Mouse (Mus musculus) embryonic facial prominence, embryonic 13.5 days (tissue): ENCODE measurements at regions not wholly inside any gene's neighbourhood (a gene's known extent, or its start where the extent isn't known, plus 50 kb on each side); places are given as distances from the start of the nearest gene placed in this dataset.

Experiments
- ATAC-seq: fragments of 200-750 bp; cut with Nextera tagmentation; 2 replicates; pipeline ENCODE4 v1.8.0; 2017; ENCODE audit warnings: low read depth; ENCODE audit not compliant: insufficient number of reproducible peaks, insufficient read depth, low FRiP score, low TSS enrichment
- H3K27ac ChIP-seq: fragments of 300-500 bp; sonication (generic); 2 replicates; pipeline ENCODE4 v1.5.1; 2015; ENCODE audit warnings: moderate library complexity, mild to moderate bottlenecking, inconsistent platforms
- H3K27me3 ChIP-seq: fragments of 300-500 bp; sonication (generic); 2 replicates; pipeline ENCODE4 v1.6.1; 2015; ENCODE audit warnings: mild to moderate bottlenecking, inconsistent platforms
- H3K36me3 ChIP-seq: fragments of 300-500 bp; sonication (generic); 2 replicates; pipeline ENCODE4 v1.6.1; 2015; ENCODE audit warnings: mild to moderate bottlenecking, inconsistent platforms
- H3K4me1 ChIP-seq: fragments of 300-500 bp; sonication (generic); 2 replicates; pipeline ENCODE4 v1.6.1; 2015; ENCODE audit warnings: inconsistent platforms
- H3K4me2 ChIP-seq: fragments of 300-500 bp; sonication (generic); 2 replicates; pipeline ENCODE4 v1.6.1; 2015; ENCODE audit warnings: moderate library complexity, mild to moderate bottlenecking, inconsistent platforms
- H3K4me3 ChIP-seq: fragments of 300-500 bp; sonication (generic); 2 replicates; pipeline ENCODE4 v1.5.1; 2015; ENCODE audit warnings: mild to moderate bottlenecking, inconsistent platforms
- H3K9ac ChIP-seq: fragments of 300-500 bp; sonication (generic); 2 replicates; pipeline ENCODE4 v1.6.1; 2015; ENCODE audit warnings: mild to moderate bottlenecking, inconsistent platforms
- H3K9me3 ChIP-seq: fragments of 300-500 bp; sonication (generic); 2 replicates; pipeline ENCODE4 v1.6.1; 2016; ENCODE audit warnings: inconsistent platforms
- WGBS: fragments of 180-500 bp; shearing (Covaris S2); methylation state at CpG from one replicate; pipeline ENCODE4 v1.1.7; 2015; ENCODE audit warnings: mixed read lengths; 5-methylcytosine and 5-hydroxymethylcytosine counted together

DNA sequence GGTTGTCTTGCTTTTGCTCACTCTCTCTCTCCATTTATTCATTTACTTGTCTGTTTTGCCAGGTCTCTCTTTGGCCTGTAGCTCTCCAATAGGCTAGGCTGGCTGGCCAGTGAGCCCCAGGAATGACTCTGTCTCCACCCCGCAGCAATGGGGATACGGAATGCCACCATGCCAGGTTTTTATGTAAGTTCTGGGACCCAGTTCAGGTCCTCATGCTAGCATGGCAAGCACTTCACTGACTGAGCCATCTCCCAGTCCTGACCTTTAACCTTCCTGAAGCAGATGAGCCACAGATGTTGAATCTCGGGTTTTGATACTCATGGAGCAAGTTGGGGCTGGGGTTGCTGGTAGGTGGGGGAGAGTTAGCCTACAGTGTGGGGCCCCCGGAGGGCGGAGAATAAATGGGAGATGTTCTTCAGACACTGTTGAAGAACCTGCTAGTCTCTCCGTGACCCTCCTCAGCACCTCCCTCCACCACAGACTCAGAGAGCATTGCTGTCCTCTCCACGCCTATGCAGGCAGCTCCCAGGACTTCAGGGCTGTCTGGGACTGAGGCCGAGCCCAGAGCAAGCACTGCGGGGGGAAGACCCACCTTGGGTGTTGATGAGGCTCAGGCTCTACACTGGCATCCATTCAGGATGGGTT is 83.9 kb downstream of the Gm11733 start:
- no peaks in the 10 kb centered on the region for H3K9me3 ChIP-seq
- H3K27ac ChIP-seq, result peak overlapping the region; percentile 5; the same call in 1 of the 2 replicates
- peaks cover 23% of the 10 kb centered on the region for H3K4me1 ChIP-seq
- ATAC-seq, result no peak
- no peaks in the 10 kb centered on the region for H3K36me3 ChIP-seq
- no peak overlapping the region for H3K4me2 ChIP-seq
- H3K27me3 ChIP-seq, result no peaks in the 10 kb centered on the region
- WGBS, result 79% methylated on average over 9 of the region's 9 CpGs
- no peak overlapping the region for H3K4me3 ChIP-seq
- H3K9ac ChIP-seq, result no peak overlapping the region

DNA sequence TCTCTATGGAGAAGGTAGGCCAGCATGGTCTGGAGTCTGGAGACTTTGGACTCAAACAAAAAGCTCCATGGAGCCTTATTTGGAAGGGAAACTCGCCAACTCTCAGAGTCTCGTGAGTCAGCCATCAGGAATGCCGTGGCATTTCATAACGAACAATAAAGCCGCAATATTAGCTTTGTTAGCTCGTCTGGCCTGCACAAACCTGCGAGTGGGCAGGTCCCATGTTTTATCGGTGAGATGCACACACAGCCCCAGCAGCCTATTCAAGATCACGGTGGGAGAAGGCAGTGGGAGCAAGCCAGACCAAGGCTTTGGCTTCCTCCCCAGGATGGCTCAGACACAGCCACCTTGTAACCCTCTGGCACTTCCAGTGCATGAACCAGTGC is 84.4 kb downstream of the Gm11733 start:
- Histone ChIP-seq H3K27ac (peak overlapping the region; percentile 5; the same call in 1 of the 2 replicates), H3K4me1 (peaks cover 25% of the 10 kb centered on the region), H3K9ac (no peak overlapping the region), H3K9me3 (no peaks in the 10 kb centered on the region), H3K27me3 (no peaks in the 10 kb centered on the region), H3K4me3 (no peak overlapping the region), H3K4me2 (no peak overlapping the region), H3K36me3 (no peaks in the 10 kb centered on the region)
- ATAC-seq, result no peak
- WGBS, result 62% methylated on average over 9 of the region's 9 CpGs

DNA sequence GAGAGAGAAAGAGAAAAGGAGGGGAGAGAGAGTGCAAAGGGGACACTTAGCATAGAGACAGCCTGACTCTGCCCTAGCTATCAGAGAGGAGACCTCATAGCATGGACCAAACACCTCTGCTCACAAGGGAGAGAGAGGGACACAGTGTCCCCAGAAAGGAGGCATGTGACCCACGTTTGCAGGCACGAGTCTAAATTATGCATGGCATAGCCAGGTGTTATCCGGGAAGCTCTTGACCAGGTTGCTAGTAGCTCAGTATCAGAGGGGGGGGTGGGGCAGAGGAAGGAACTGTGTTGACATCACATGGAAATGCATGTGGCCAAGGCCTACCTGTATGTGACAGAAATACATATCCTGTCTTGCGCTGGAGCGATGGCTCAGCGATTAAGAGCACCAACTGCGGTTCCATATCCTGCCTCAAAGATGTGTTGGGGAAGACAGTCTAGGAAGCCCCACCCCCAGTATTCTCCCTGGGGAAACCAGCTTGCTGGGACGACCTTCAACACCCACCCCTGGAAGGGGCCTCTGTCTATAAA is 84.5 kb upstream of the Tnrc6c start:
- Histone ChIP-seq H3K4me2 (no peak overlapping the region), H3K9me3 (no peaks in the 10 kb centered on the region), H3K9ac (no peak overlapping the region), H3K27ac (no peak overlapping the region), H3K4me3 (no peak overlapping the region), H3K4me1 (peaks cover 30% of the 10 kb centered on the region), H3K36me3 (no peaks in the 10 kb centered on the region), H3K27me3 (no peaks in the 10 kb centered on the region)
- ATAC-seq, result no peak
- 61% methylated on average over 8 of the region's 8 CpGs for WGBS

DNA sequence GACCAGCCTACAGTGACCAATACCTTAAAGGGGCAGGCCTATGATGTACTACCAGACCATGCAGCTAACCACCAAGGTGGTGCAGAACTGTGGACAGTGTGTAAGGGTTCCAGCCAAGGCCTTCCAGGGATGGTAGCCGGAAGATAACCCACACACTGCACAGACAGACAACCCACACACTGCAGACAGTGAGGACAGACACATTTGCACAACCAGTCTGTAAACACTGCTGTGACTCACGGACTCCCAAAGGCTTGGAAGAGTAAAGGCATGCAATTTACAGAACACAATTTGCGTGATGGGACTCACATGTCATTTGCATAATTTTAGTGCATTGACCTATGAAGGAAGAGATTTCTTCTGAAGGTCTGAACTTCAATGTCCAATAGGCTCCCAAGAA is 82.2 kb upstream of the Tnrc6c start:
- Histone ChIP-seq H3K9me3 (no peaks in the 10 kb centered on the region), H3K4me2 (no peak overlapping the region), H3K27ac (no peak overlapping the region), H3K36me3 (no peaks in the 10 kb centered on the region), H3K4me3 (no peak overlapping the region), H3K27me3 (no peaks in the 10 kb centered on the region), H3K9ac (no peak overlapping the region), H3K4me1 (peaks cover 30% of the 10 kb centered on the region)
- ATAC-seq, result no peak
- 87% methylated on average over 3 of the region's 3 CpGs for WGBS

DNA sequence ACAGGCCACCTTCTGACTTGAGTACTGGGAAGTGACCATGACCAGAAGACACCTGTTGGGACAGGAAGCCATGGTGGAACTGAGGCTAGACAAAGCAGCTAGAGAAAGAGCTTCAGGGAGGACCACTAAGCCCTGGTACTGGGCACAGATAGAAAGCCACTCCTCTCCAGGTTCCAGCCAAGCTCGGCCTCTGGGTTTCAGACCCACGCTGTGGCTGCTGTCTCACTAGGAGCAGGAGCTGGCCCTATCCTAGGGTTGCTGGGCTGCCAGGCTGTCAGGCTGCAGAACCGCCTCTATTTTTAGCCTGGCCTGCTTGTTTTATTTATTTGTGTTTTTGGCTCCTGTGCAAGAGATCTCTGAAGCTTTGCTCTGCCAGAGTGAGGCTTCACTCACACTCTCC is 79.4 kb upstream of the Tnrc6c start:
- H3K9me3 ChIP-seq, result no peaks in the 10 kb centered on the region
- ATAC-seq, result no peak
- 68% methylated on average over 3 of the region's 3 CpGs for WGBS
- H3K4me3 ChIP-seq, result no peak overlapping the region
- no peaks in the 10 kb centered on the region for H3K27me3 ChIP-seq
- H3K9ac ChIP-seq, result no peak overlapping the region
- H3K4me2 ChIP-seq, result no peak overlapping the region
- H3K4me1 ChIP-seq, result peaks cover 22% of the 10 kb centered on the region
- 0 out of 2 replicates have a peak overlapping the region, but pooled peaks have one; percentile 16 for H3K27ac ChIP-seq
- no peaks in the 10 kb centered on the region for H3K36me3 ChIP-seq

DNA sequence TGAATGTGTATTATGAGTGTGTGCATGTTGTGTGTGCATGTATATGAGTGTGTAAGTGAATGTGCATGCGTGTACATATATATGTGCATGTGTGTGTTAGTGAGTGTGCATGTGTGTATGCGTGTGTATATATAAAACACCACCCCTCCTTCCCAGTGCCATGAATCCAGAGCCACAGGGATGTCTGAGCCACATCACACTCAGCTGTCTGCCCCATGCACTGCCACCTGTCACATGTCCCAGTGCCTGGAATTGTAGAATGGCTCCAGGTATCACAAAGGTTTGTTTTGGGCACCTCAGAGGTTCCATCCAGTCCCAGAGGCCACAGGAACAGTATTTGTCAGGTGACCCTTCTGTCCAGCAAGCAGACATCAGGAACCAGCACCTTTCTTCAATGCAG is 75.0 kb upstream of the Tnrc6c start:
- Histone ChIP-seq H3K36me3 (no peaks in the 10 kb centered on the region), H3K27ac (no peak overlapping the region), H3K4me1 (peaks cover 15% of the 10 kb centered on the region; the same call in 1 of the 2 replicates), H3K9ac (no peak overlapping the region), H3K27me3 (no peaks in the 10 kb centered on the region), H3K4me3 (no peak overlapping the region), H3K9me3 (no peaks in the 10 kb centered on the region), H3K4me2 (no peak overlapping the region)
- ATAC-seq, result no peak
- 90% methylated on average over 2 of the region's 2 CpGs for WGBS

DNA sequence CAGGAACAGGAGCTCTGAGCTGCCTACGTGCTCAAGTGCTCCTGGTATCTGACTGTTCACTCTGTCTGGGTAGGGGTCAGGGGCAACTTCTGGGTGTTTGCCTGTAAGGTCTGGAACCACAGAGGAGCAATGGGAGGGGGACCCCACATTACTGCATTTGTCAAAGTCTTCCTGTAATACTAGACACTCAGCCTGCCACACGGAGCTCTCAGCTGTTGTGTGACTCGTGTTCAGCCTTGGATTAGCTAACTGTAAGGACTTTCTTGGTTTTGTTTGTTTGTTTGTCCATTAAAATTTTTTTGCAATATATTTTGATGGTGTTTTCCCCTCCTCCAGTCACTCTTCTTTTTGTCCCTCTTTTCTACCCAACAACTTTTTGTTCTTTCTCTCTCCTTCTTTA is 74.4 kb upstream of the Tnrc6c start:
- 30% methylated on average over 3 of the region's 3 CpGs for WGBS
- H3K9ac ChIP-seq, result no peak overlapping the region

DNA sequence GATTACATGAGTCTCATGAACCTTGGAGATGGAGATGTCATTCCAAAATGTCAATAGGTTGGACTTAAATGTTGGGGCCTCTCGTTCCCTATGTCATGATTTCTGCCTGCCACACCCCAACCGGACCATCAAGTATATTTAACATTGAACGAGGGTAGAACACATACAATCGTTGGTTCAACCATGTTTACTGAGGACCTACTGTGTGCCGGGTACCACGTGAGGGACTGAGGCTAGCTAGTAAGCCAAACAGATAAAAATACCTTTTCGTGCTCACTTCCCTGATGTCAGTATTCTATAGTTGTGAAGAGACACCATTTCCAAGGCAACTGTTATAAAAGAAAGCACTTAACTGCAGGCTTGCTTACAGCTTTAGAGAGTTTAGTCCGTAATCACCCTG is 70.6 kb upstream of the Tnrc6c start:
- no peaks in the 10 kb centered on the region for H3K36me3 ChIP-seq
- 94% methylated on average over 8 of the region's 8 CpGs for WGBS
- no peak overlapping the region for H3K27ac ChIP-seq
- H3K4me2 ChIP-seq, result no peak overlapping the region
- H3K4me3 ChIP-seq, result no peak overlapping the region
- no peak for ATAC-seq
- 0 out of 2 replicates have a peak, but pooled peaks cover 5% of the 10 kb centered on the region for H3K9me3 ChIP-seq
- no peak overlapping the region for H3K9ac ChIP-seq
- H3K27me3 ChIP-seq, result no peaks in the 10 kb centered on the region
- H3K4me1 ChIP-seq, result peaks cover 20% of the 10 kb centered on the region

More for the DNA sequence above, 74.4 kb upstream of the Tnrc6c start:
- no peaks in the 10 kb centered on the region for H3K36me3 ChIP-seq
- no peak overlapping the region for H3K4me2 ChIP-seq
- no peak overlapping the region for H3K27ac ChIP-seq
- H3K9me3 ChIP-seq, result no peaks in the 10 kb centered on the region
- peaks cover 15% of the 10 kb centered on the region; the same call in 1 of the 2 replicates for H3K4me1 ChIP-seq
- H3K27me3 ChIP-seq, result no peaks in the 10 kb centered on the region
- no peak overlapping the region for H3K4me3 ChIP-seq
- ATAC-seq, result no peak

DNA sequence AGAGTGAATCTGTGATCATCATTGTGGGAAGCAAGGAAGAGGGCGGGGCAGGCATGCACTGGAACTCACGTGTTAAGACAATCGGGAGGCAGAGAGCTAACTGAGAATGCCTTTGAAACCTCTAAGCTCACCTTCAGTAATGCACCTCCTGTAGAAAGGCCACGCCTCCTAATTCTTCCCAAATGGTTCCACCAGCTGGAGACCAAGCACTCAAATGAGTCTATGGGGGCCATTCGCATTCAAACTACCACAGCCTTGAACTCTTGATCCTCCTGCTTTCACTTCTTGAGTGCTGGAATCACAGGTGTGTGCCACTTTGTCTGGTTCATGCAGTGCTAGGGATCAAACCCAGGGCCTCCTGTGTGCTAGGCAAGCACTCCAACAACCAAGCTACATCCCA is 68.5 kb upstream of the Tnrc6c start:
- ATAC-seq, result no peak
- Histone ChIP-seq H3K9ac (no peak overlapping the region), H3K4me1 (peaks cover 25% of the 10 kb centered on the region), H3K9me3 (0 out of 2 replicates have a peak, but pooled peaks cover 5% of the 10 kb centered on the region), H3K36me3 (no peaks in the 10 kb centered on the region), H3K27me3 (no peaks in the 10 kb centered on the region), H3K27ac (no peak overlapping the region; the same call in 1 of the 2 replicates), H3K4me2 (no peak overlapping the region), H3K4me3 (no peak overlapping the region)
- 83% methylated on average over 5 of the region's 5 CpGs for WGBS

DNA sequence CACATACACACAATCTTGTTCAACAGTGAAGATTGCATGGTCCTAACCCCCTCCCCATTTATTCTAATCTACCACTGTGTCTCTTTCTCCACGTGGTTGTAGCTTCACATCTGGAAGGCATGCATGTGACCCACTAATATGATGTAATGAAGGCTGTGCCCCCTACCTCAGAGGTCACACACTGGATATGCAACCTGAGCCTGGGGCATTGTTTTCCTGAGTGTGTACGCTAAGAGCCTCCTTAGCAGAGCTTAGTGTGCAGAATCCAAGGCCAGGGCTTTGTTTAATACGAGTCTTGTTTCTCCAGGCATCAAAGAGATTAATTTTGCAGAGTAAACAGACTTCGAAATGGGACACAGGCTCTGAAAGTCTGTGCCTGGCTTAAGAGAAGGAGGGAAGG is 68.0 kb upstream of the Tnrc6c start:
- H3K27ac ChIP-seq, result no peak overlapping the region; the same call in 1 of the 2 replicates
- 0 out of 2 replicates have a peak, but pooled peaks cover 5% of the 10 kb centered on the region for H3K9me3 ChIP-seq
- no peak overlapping the region for H3K4me2 ChIP-seq
- ATAC-seq, result no peak
- H3K36me3 ChIP-seq, result no peaks in the 10 kb centered on the region
- no peak overlapping the region for H3K4me3 ChIP-seq
- peaks cover 25% of the 10 kb centered on the region for H3K4me1 ChIP-seq
- 6% methylated on average over 4 of the region's 4 CpGs for WGBS
- no peak overlapping the region for H3K9ac ChIP-seq
- no peaks in the 10 kb centered on the region for H3K27me3 ChIP-seq

DNA sequence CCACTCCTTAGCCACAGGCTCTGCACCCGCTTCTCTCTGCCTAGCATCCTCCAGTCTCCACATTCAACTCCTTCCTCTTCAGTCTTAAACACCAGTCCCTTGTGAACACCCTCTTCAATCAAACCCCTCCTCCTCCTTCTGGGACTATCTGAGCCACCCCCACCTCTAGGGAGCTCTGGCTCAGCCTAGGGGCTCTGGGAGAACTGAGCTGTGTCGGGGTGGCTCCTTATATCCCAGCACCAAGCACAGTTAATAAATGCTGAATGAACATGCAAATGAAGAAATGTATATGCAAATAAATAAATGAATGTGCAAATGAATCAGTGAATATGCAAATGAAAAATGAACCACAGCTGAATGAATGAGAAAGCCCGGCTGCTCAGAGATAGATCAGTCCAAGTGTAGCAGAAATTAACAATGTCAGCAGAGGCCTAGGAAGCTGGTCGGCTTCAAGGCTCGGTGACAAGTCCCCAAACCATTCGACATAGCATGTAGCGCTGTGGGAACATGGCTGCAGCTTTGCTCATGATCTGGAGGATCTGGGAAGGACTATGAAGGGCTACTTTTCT is 67.1 kb upstream of the Tnrc6c start:
- Histone ChIP-seq H3K36me3 (no peaks in the 10 kb centered on the region), H3K4me2 (no peak overlapping the region), H3K4me1 (peaks cover 25% of the 10 kb centered on the region), H3K9ac (no peak overlapping the region), H3K27me3 (no peaks in the 10 kb centered on the region), H3K9me3 (0 out of 2 replicates have a peak, but pooled peaks cover 5% of the 10 kb centered on the region), H3K27ac (no peak overlapping the region), H3K4me3 (no peak overlapping the region)
- no peak for ATAC-seq
- 89% methylated on average over 7 of the region's 7 CpGs for WGBS

DNA sequence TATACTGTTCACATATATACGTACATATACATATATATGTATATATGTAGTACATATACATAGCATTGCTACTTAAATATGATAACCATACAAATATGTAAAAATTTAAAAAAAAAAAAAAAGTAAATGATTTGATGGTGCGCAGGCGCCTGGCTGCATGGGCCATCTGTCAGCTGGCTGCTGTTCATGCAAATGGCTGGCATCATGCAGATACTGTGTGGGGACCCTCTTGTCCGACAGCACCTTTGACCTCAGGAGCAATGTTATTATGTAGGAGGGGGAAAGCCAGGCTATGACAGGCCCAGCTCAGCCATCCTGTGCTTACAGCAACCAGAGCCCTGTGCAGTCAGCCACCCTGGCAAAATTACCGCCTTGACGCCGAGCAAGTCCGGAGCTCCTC is 65.1 kb upstream of the Tnrc6c start:
- Histone ChIP-seq H3K27ac (peak overlapping the region; percentile 87), H3K9ac (no peak overlapping the region), H3K36me3 (no peaks in the 10 kb centered on the region), H3K27me3 (no peaks in the 10 kb centered on the region), H3K4me3 (no peak overlapping the region), H3K4me1 (peaks cover 25% of the 10 kb centered on the region), H3K9me3 (0 out of 2 replicates have a peak, but pooled peaks cover 5% of the 10 kb centered on the region), H3K4me2 (no peak overlapping the region)
- ATAC-seq, result no peak
- 78% methylated on average over 8 of the region's 8 CpGs for WGBS
